Mouse (Mus musculus) heart, postnatal 36 days (tissue): ENCODE data around the gene Dnaaf1. TPM values are rescaled to one million over a fixed set of nuclear protein-coding genes. Genes with fewer than 3 reads are reported as not detected.
A peak's percentile ranks its signal among the peaks of the same experiment; 100 is the strongest.

ENCODE experiments used
- DNase-seq, 2 experiments: peaks; one replicate each; pipeline ENCODE4 v3.0.0; 2021 to 2022
- intact Hi-C: fragments of 180-260 bp; cut with DNase I; formaldehyde crosslinking; loops from one replicate; pipeline ENCODE4 v1.15.1; 2025
- total RNA-seq, 2 experiments: library from RNA; stranded (reverse); gene quantifications; 2 replicates each; pipeline ENCODE4 v1.2.3; 2021

The Dnaaf1 gene
- total RNA-seq, 2 experiments from 2014 or later, result not detected

- intact Hi-C loops, result no loop called here
Observed at GRCm38 (mm10) chr8:119568951-119569350, 6.1 kb upstream of the Dnaaf1 start.

GRCm38 (mm10) chr8:119569881-119570280 lies 5.2 kb upstream of the Dnaaf1 start:
- DNase-seq, result no peak
- intact Hi-C loops, result no loop called here

More at GRCm38 (mm10) chr8:119568951-119569350, 6.1 kb upstream of the Dnaaf1 start:
- no peak for DNase-seq

GRCm38 (mm10) chr8:119571135-119571534 lies 3.9 kb upstream of the Dnaaf1 start:
- intact Hi-C loops, result no loop called here
- no peak for DNase-seq

GRCm38 (mm10) chr8:119572411-119572810 lies 2.6 kb upstream of the Dnaaf1 start:
- intact Hi-C loops, result no loop called here
- DNase-seq, result no peak

GRCm38 (mm10) chr8:119575366-119575726 lies 311 bp downstream of the Dnaaf1 start:
- intact Hi-C loops, result loop anchor here (2.0 kb wide), 2 partner anchors 17 to 29 kb away; partner anchors contain the start of genes Mbtps1 and Taf1c
- DNase-seq, result no peak

GRCm38 (mm10) chr8:119579096-119579495 lies 4.1 kb downstream of the Dnaaf1 start:
- no peak for DNase-seq
- intact Hi-C loops, result no loop called here

- no peak for DNase-seq
- intact Hi-C loops, result no loop called here
Observed at GRCm38 (mm10) chr8:119580441-119581161, 5.6 kb downstream of the Dnaaf1 start.

GRCm38 (mm10) chr8:119585901-119586300 lies 10.9 kb downstream of the Dnaaf1 start:
- intact Hi-C loops, result no loop called here
- DNase-seq, result no peak

- intact Hi-C loops, result no loop called here
- no peak for DNase-seq
Observed at GRCm38 (mm10) chr8:119588321-119588720, 13.3 kb downstream of the Dnaaf1 start.

GRCm38 (mm10) chr8:119588844-119589243 lies 13.8 kb downstream of the Dnaaf1 start:
- no peak for DNase-seq
- intact Hi-C loops, result no loop called here

GRCm38 (mm10) chr8:119590348-119590747 lies 15.3 kb downstream of the Dnaaf1 start:
- no peak for DNase-seq
- intact Hi-C loops, result no loop called here

- intact Hi-C loops, result no loop called here
- no peak for DNase-seq
Observed at GRCm38 (mm10) chr8:119591456-119591855, 16.4 kb downstream of the Dnaaf1 start.

GRCm38 (mm10) chr8:119603771-119604170 lies 28.7 kb downstream of the Dnaaf1 start:
- intact Hi-C loops, result loop anchor here (2.0 to 5.0 kb wide), 4 partner anchors 29 to 163 kb away; partner anchors contain the start of genes Dnaaf1, Hsdl1 and Mbtps1
- no peak for DNase-seq

GRCm38 (mm10) chr8:119604398-119604803 lies 29.4 kb downstream of the Dnaaf1 start:
- intact Hi-C loops, result loop anchor here (2.0 to 5.0 kb wide), 4 partner anchors 30 to 164 kb away; partner anchors contain the start of genes Dnaaf1, Hsdl1 and Mbtps1

GRCm38 (mm10) chr8:119604996-119605395 lies 30.0 kb downstream of the Dnaaf1 start, which contains the start of gene Taf1c:
TSS of gene Taf1c (minus strand) at chr8:119605222.
- intact Hi-C loops, result loop anchor here (1.0 to 5.0 kb wide), 6 partner anchors 30 to 193 kb away; partner anchors contain the start of genes Dnaaf1, Hsdl1 and Mbtps1
- DNase-seq, result peak; percentile 94 to 96

More at GRCm38 (mm10) chr8:119604398-119604803, 29.4 kb downstream of the Dnaaf1 start:
- no peak for DNase-seq

- DNase-seq, result no peak
- intact Hi-C loops, result loop anchor here (5.0 kb wide), 1 partner anchor 194 kb away; no protein-coding TSS in a partner anchor
Observed at GRCm38 (mm10) chr8:119606224-119606623, 31.2 kb downstream of the Dnaaf1 start.

GRCm38 (mm10) chr8:119612471-119612870 lies 37.4 kb downstream of the Dnaaf1 start, which contains the start of gene Adad2:
TSS of gene Adad2 (plus strand) at chr8:119612747.
- intact Hi-C loops, result no loop called here
- DNase-seq, result no peak

GRCm38 (mm10) chr8:119615096-119615495 lies 40.1 kb downstream of the Dnaaf1 start:
- intact Hi-C loops, result no loop called here
- no peak for DNase-seq

- DNase-seq, result no peak
- intact Hi-C loops, result no loop called here
Observed at GRCm38 (mm10) chr8:119616358-119616757, 41.3 kb downstream of the Dnaaf1 start.

- intact Hi-C loops, result no loop called here
- no peak for DNase-seq
Observed at GRCm38 (mm10) chr8:119616811-119617210, 41.8 kb downstream of the Dnaaf1 start.

GRCm38 (mm10) chr8:119617586-119617985 lies 42.6 kb downstream of the Dnaaf1 start:
- DNase-seq, result peak in 1 of 2 experiments; percentile 30
- intact Hi-C loops, result no loop called here

GRCm38 (mm10) chr8:119618887-119619286 lies 43.9 kb downstream of the Dnaaf1 start:
- DNase-seq, result no peak
- intact Hi-C loops, result no loop called here
